Mouse (Mus musculus): ENCODE measurements around the gene Iqcd. TPM values are rescaled to one million over a fixed set of nuclear protein-coding genes. Genes with fewer than 3 reads are reported as not detected.

Gene Iqcd
- polyA plus RNA-seq, 1 experiment from 2014 or later, result 2.6 TPM

DNA sequence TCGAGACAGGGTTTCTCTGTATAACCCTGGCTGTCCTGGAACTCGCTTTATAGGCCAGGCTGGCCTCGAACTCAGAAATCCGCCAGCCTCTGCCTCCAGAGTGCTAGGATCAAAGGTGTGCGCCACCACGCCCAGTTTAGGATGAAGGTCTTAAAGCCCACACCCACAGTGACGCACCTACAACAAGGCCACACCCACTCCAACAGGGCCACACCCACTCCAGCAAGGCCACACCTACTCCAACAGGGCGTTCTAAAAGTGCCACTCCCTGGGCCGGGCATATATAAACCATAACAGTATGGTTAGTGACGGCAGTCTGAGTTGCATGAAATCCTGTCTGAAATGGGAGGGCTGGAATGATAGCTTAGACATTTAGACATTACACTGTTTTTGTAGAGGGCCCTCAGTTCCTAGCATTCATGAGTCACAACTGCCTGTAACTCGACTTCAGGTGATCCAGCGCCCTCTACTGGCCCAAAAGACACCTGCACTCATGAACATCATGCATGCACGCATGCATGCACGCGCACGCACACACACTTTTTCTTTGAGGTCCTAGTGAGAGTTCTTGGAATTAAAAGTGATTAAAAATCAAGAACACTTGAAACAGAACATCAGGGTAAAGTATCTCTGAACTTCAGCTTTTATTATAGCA is 1.7 kb downstream of the Iqcd start:
- 78% methylated on average over 16 of the region's 16 CpGs for WGBS
- Histone ChIP-seq H3K9me3 (no peaks in the 10 kb centered on the region), H3K36me3 (peaks cover 2% of the 10 kb centered on the region; the same call in 1 of the 2 replicates), H3K9ac (no peak overlapping the region), H3K4me2 (no peak overlapping the region), H3K4me3 (no peak overlapping the region), H3K27me3 (no peaks in the 10 kb centered on the region), H3K27ac (no peak overlapping the region), H3K4me1 (replicated peaks) (peaks cover 29% of the 10 kb centered on the region)
- ATAC-seq (ENCODE audit: low FRiP score), result no peak

DNA sequence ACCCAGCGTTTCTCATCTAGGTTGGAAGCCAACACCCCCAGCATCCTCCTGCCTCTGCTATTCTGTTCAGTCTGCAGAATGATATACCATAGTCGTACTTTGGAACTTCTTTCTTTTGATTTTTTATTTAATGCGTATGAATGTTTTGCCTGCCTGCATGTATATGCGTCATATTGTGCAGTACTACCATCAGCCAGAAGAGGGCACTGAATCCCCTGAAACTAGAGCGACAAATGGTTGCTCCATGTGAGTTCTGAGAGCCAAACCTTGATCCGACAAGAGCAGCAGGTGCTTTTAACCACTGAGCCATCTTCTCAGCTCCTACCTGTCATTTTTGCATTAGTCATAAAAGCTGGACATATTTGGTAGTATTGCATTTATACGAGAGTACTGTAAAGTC is 3.3 kb downstream of the Iqcd start:
- no peak for ATAC-seq (ENCODE audit: low FRiP score)
- H3K27me3 ChIP-seq, result no peaks in the 10 kb centered on the region
- no peak overlapping the region for H3K9ac ChIP-seq
- no peaks in the 10 kb centered on the region for H3K9me3 ChIP-seq
- no peak overlapping the region for H3K4me2 ChIP-seq
- H3K27ac ChIP-seq, result no peak overlapping the region
- H3K36me3 ChIP-seq, result peaks cover 2% of the 10 kb centered on the region; the same call in 1 of the 2 replicates
- H3K4me3 ChIP-seq, result no peak overlapping the region
- H3K4me1 ChIP-seq (replicated peaks), result peaks cover 16% of the 10 kb centered on the region
- 67% methylated on average over 7 of the region's 7 CpGs for WGBS

DNA sequence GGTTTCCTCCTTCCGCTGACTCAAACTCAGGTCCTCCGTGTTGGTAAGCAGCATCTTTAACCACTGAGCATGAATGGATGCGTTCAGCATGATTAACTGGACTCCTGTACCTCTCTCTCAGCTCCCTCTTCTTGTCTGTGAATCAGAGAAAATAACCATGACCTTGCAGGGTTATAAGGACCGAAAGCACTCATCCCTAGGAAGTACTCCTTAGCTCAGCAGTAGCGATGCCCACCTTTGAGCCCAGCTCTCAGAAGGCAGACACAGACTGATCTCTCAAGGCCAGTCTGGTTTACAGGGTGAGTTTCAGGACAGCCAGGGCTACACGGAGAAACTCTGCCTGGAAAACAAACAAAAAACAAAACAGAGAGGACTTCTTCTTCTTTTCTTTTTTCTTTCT is 5.7 kb downstream of the Iqcd start:
- no peak overlapping the region for H3K9ac ChIP-seq
- H3K36me3 ChIP-seq, result peaks cover 2% of the 10 kb centered on the region; the same call in 1 of the 2 replicates
- no peaks in the 10 kb centered on the region for H3K9me3 ChIP-seq
- WGBS, result 80% methylated on average over 6 of the region's 6 CpGs
- no peak overlapping the region for H3K4me2 ChIP-seq
- no peaks in the 10 kb centered on the region; the same call in 1 of the 2 replicates for H3K4me1 ChIP-seq (replicated peaks)
- H3K27me3 ChIP-seq, result no peaks in the 10 kb centered on the region
- H3K4me3 ChIP-seq, result no peak overlapping the region
- no peak for ATAC-seq (ENCODE audit: low FRiP score)
- no peak overlapping the region for H3K27ac ChIP-seq

DNA sequence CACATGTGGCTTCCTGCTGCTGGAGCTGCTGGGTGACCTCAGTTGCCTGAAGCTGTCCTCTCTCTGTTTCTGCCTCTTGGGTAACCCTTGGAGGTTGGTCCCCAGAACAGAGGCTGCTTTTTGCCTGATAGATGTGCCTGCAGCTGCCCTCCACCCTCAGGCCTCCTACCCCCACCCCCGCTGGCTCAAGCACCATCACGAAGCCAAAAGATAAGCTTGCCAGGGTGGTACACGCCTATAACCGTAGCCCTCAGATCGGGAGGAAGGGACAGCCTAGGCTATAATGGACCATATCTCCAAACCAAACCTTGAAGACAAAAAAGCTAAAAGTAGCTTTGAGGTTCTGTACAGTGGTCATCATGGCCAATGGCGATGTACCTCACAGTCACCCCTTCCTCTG is 10.8 kb downstream of the Iqcd start:
- 95% methylated on average over 6 of the region's 6 CpGs for WGBS
- H3K4me3 ChIP-seq, result no peak overlapping the region
- H3K27me3 ChIP-seq, result no peaks in the 10 kb centered on the region
- no peak overlapping the region for H3K27ac ChIP-seq
- no peak overlapping the region for H3K9ac ChIP-seq
- H3K9me3 ChIP-seq, result no peaks in the 10 kb centered on the region
- H3K36me3 ChIP-seq, result no peaks in the 10 kb centered on the region; the same call in 1 of the 2 replicates
- ATAC-seq (ENCODE audit: low FRiP score), result no peak
- peaks cover 4% of the 10 kb centered on the region for H3K4me1 ChIP-seq (replicated peaks)
- H3K4me2 ChIP-seq, result no peak overlapping the region

DNA sequence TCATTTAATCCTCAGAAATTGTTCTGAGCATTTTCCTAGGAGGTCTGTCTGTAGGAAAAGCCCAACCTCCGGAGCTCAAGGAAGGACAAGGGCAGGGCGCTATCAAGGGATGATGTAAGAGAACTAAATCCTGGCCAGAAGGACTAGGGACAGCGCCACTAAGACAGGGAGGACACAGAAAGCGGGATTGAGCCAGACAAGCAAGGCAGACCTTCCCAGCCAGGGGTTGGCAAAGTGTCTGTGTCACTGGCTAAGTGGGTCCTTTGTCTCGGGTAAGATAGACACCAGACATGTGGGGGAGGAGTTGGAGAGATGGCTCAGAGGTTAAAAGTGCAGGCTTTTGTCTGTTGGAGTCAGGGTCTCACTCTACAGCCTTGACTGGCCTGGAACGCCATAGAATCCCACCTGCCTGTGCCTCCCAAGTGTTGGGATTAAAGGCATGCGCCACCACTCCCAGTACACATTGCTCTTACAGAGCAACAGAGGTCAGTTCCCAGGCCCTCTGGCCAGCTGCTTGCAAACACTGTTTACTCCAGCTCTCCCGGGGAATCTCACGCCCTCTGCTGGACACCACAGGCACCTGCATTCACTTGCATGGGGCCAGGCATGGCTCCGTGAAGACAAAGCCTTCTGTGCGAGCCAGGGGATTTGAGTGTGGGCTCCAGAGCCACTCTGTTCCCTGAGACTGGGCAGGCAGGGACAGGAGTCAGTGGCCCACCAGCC is 12.3 kb downstream of the Iqcd start:
- Histone ChIP-seq H3K9me3 (no peaks in the 10 kb centered on the region), H3K4me1 (replicated peaks) (peaks cover 9% of the 10 kb centered on the region), H3K27ac (no peak overlapping the region), H3K4me3 (no peak overlapping the region), H3K36me3 (no peaks in the 10 kb centered on the region; the same call in 1 of the 2 replicates), H3K9ac (no peak overlapping the region), H3K4me2 (no peak overlapping the region), H3K27me3 (no peaks in the 10 kb centered on the region)
- WGBS, result 54% methylated on average over 11 of the region's 11 CpGs
- ATAC-seq (ENCODE audit: low FRiP score), result no peak

- WGBS, result 92% methylated on average over 12 of the region's 12 CpGs
- H3K4me2 ChIP-seq, result no peak overlapping the region
- H3K9ac ChIP-seq, result no peak overlapping the region
These were observed 13.4 kb downstream of the Iqcd start for GRCm38 (mm10) chr5:120602210-120602609.

DNA sequence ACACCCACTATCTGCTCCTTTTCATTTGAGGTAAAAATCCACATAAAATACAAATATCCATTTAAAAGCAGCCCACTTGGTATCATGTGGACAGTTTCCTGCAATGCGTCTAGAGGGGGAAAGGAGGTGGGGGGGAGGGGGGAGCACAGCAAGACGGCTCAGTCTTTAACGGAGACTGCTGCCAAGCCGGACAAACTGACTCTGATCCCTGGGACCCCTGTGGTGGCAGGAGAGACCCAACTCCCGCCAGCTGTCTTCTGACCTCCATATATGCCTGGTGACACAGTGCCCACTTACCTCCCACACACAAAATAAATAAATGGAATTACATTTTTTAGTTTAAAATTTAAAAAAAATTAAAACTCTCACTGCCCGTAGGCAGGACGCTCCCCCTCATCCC is 14.7 kb downstream of the Iqcd start:
- WGBS, result 56% methylated on average over 7 of the region's 7 CpGs
- no peak for ATAC-seq (ENCODE audit: low FRiP score)
- H3K27ac ChIP-seq, result no peak overlapping the region
- H3K4me2 ChIP-seq, result no peak overlapping the region
- H3K4me3 ChIP-seq, result no peak overlapping the region
- peaks cover 13% of the 10 kb centered on the region for H3K36me3 ChIP-seq
- peaks cover 9% of the 10 kb centered on the region for H3K4me1 ChIP-seq (replicated peaks)
- H3K9ac ChIP-seq, result no peak overlapping the region
- H3K27me3 ChIP-seq, result no peaks in the 10 kb centered on the region
- H3K9me3 ChIP-seq, result no peaks in the 10 kb centered on the region

More at GRCm38 (mm10) chr5:120602210-120602609, 13.4 kb downstream of the Iqcd start:
- Histone ChIP-seq H3K27ac (no peak overlapping the region), H3K4me1 (replicated peaks) (peaks cover 9% of the 10 kb centered on the region), H3K36me3 (peaks cover under 1% of the 10 kb centered on the region; the same call in 1 of the 2 replicates), H3K4me3 (no peak overlapping the region), H3K27me3 (no peaks in the 10 kb centered on the region), H3K9me3 (no peaks in the 10 kb centered on the region)
- ATAC-seq (ENCODE audit: low FRiP score), result no peak

DNA sequence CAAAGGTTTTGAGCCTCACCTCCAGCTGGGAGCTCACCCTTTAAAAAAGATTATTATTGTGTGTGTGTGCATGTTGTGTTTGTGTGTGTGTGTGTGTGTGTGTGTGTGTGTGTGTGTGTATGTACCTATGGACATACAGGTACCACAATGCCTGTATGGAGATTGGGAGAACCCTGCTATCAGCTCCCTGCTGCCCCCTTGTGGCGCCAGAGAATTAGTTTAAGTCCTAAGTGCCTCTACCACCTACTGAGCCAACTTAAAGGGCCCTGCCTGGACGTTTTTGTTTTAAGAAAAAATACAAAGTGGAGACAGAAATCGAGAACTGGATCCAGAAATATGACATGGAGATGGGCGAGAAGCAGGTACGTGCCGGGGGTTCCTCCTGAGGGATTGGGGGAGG is 16.0 kb downstream of the Iqcd start:
- peaks cover 17% of the 10 kb centered on the region for H3K4me1 ChIP-seq (replicated peaks)
- no peak; the same call in 1 of the 2 replicates for ATAC-seq (ENCODE audit: low FRiP score)
- peak overlapping the region; percentile 77 for H3K27ac ChIP-seq
- H3K27me3 ChIP-seq, result no peaks in the 10 kb centered on the region
- no peaks in the 10 kb centered on the region for H3K9me3 ChIP-seq
- H3K4me3 ChIP-seq, result peak overlapping the region; percentile 33
- H3K36me3 ChIP-seq, result peaks cover 22% of the 10 kb centered on the region
- peak overlapping the region; percentile 64; the same call in 1 of the 2 replicates for H3K9ac ChIP-seq
- 3% methylated on average over 6 of the region's 6 CpGs for WGBS
- H3K4me2 ChIP-seq, result peak overlapping the region; percentile 61

- H3K4me3 ChIP-seq, result peak overlapping the region; percentile 33
- 9% methylated on average over 10 of the region's 10 CpGs for WGBS
- no peaks in the 10 kb centered on the region for H3K27me3 ChIP-seq
- no peaks in the 10 kb centered on the region for H3K9me3 ChIP-seq
- H3K36me3 ChIP-seq, result peaks cover 23% of the 10 kb centered on the region
- H3K4me2 ChIP-seq, result peak overlapping the region; percentile 61
- H3K9ac ChIP-seq, result peak overlapping the region; percentile 64
- peak overlapping the region; percentile 77 for H3K27ac ChIP-seq
- peak; percentile 55 for ATAC-seq (ENCODE audit: low FRiP score)
- peaks cover 21% of the 10 kb centered on the region for H3K4me1 ChIP-seq (replicated peaks)
These were observed 16.4 kb downstream of the Iqcd start for GRCm38 (mm10) chr5:120605241-120605661.

GRCm38 (mm10) chr5:120605688-120606087 is 16.9 kb downstream of the Iqcd start:
- H3K4me2 ChIP-seq, result peak overlapping the region; percentile 61
- 0 out of 2 replicates have a peak overlapping the region, but pooled peaks have one; percentile 64 for H3K9ac ChIP-seq
- H3K4me1 ChIP-seq (replicated peaks), result peaks cover 25% of the 10 kb centered on the region
- ATAC-seq (ENCODE audit: low FRiP score), result peak; percentile 63; the same call in 1 of the 2 replicates
- peak overlapping the region; percentile 33 for H3K4me3 ChIP-seq
- 1% methylated on average over 8 of the region's 8 CpGs for WGBS
- H3K27ac ChIP-seq, result peak overlapping the region; percentile 77; the same call in 1 of the 2 replicates
- no peaks in the 10 kb centered on the region for H3K9me3 ChIP-seq
- no peaks in the 10 kb centered on the region for H3K27me3 ChIP-seq
- H3K36me3 ChIP-seq, result peaks cover 23% of the 10 kb centered on the region

DNA sequence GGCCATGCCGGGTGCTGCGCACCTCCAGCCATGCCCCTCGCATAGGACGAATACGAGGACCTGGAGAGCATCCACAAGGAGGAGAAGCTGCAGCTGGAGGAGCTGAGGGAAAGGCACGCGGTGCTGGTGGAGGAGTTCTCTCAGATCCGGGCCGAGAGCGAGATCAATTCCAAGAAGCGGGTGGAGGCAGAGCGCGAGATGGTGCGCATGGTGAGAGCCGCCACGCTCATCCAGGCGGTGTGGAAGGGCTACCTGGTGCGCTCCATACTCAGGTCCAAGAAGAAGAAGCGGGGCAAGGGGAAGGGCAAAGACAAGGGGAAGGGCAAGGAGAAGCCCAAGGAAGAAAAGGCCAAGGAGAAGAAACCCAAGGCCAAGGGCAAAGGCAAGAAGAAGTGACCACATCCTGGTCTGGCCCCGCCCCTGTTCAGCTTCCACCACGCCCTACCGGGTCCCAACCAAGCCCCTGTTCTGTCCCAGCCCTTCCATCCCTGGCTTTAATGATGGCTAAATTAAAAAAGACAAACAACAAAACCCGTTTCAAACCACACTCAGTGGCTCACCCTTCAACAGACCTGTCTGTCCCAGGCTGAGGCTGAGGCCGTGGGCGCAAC is 17.9 kb downstream of the Iqcd start:
- WGBS, result 63% methylated on average over 25 of the region's 25 CpGs
- ATAC-seq (ENCODE audit: low FRiP score), result no peak
- no peak overlapping the region for H3K4me2 ChIP-seq
- H3K4me1 ChIP-seq (replicated peaks), result peaks cover 35% of the 10 kb centered on the region
- H3K27ac ChIP-seq, result no peak overlapping the region
- no peak overlapping the region for H3K4me3 ChIP-seq
- H3K9ac ChIP-seq, result no peak overlapping the region
- H3K27me3 ChIP-seq, result no peaks in the 10 kb centered on the region
- no peaks in the 10 kb centered on the region for H3K9me3 ChIP-seq
- H3K36me3 ChIP-seq, result peaks cover 23% of the 10 kb centered on the region

DNA sequence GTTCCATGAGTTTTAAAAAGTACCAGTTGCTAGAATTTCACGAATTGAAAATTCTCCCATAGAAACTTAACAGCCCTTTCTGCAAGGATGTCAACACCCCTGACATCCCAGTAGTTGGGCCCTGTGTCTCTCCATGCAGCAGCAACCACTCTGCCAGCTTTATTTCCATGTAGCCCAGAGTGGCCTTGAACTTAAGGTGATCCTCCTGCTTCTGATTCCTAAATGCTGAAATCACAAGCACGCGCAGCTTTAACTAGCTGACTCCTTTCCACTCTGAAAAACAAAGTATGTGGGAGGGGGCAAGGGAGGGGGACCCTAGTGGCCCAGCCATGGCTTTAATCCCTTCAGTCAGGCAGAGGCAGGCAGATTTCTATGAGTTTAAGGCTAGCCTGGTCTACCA is 18.5 kb downstream of the Iqcd start:
- Histone ChIP-seq H3K4me2 (no peak overlapping the region), H3K4me1 (replicated peaks) (peaks cover 38% of the 10 kb centered on the region), H3K9ac (no peak overlapping the region), H3K36me3 (peaks cover 23% of the 10 kb centered on the region), H3K9me3 (no peaks in the 10 kb centered on the region), H3K27me3 (no peaks in the 10 kb centered on the region), H3K27ac (no peak overlapping the region), H3K4me3 (no peak overlapping the region)
- ATAC-seq (ENCODE audit: low FRiP score), result no peak
- 73% methylated on average over 3 of the region's 3 CpGs for WGBS
